Mouse (Mus musculus) lung, embryonic 14.5 days (tissue): ENCODE results near the gene Fbxl16. TPM values are rescaled to one million over a fixed set of nuclear protein-coding genes. Genes with fewer than 3 reads are reported as not detected.

Source experiments
- ATAC-seq: fragments of 200-750 bp; cut with Nextera tagmentation; 2 replicates; pipeline ENCODE4 v1.8.0; 2017; ENCODE audit warnings: mild to moderate bottlenecking, moderate TSS enrichment, moderate library complexity; ENCODE audit not compliant: insufficient read depth
- DNase-seq: peaks from one replicate; pipeline ENCODE4 v3.0.0-alpha.2; 2015
- H3K27ac ChIP-seq: fragments of 300-500 bp; sonication (generic); 2 replicates; pipeline ENCODE4 v1.5.1; 2014; ENCODE audit warnings: low read depth, mild to moderate bottlenecking, moderate library complexity
- H3K27me3 ChIP-seq: fragments of 300-500 bp; sonication (generic); 2 replicates; pipeline ENCODE4 v1.6.1; 2014; ENCODE audit warnings: low read length, control low read depth; ENCODE audit not compliant: insufficient read depth
- H3K36me3 ChIP-seq: fragments of 300-500 bp; sonication (generic); 2 replicates; pipeline ENCODE4 v1.6.1; 2014; ENCODE audit warnings: control low read depth; ENCODE audit not compliant: insufficient read depth
- H3K4me1 ChIP-seq: fragments of 300-500 bp; sonication (generic); 2 replicates; pipeline ENCODE4 v1.6.1; 2014; ENCODE audit warnings: antibody characterized with exemption, control low read depth; ENCODE audit not compliant: insufficient read depth
- H3K4me2 ChIP-seq: fragments of 300-500 bp; sonication (generic); 2 replicates; pipeline ENCODE4 v1.6.1; 2014; ENCODE audit warnings: mild to moderate bottlenecking
- H3K4me3 ChIP-seq: fragments of 300-500 bp; sonication (generic); 2 replicates; pipeline ENCODE4 v1.5.1; 2014; ENCODE audit warnings: low read depth, low read length
- H3K9ac ChIP-seq: fragments of 300-500 bp; sonication (generic); 2 replicates; pipeline ENCODE4 v1.6.1; 2014
- H3K9me3 ChIP-seq: fragments of 300-500 bp; sonication (generic); 2 replicates; pipeline ENCODE4 v1.6.1; 2016; ENCODE audit warnings: low read depth, low read length, control low read depth
- CTCF ChIP-seq: IDR thresholded peaks from 2 replicates; pipeline ENCODE4 v1.5.1; 2016; ENCODE audit warnings: antibody characterized with exemption, low read depth
- WGBS: fragments of 180-500 bp; shearing (Covaris S2); extraction: QIAGEN DNeasy Blood & Tissue Kit; methylation state at CpG from one replicate; pipeline ENCODE4 v1.1.7; 2014; 5-methylcytosine and 5-hydroxymethylcytosine counted together
- polyA plus RNA-seq: library from polyadenylated mRNA; unstranded; fragments of >200 nt; fragmentation: Nextera tagmentation; extraction: Ambion mirVana; gene quantifications from 2 replicates; pipeline ENCODE4 v1.2.1, GENCODE M21; 2014

Gene Fbxl16
- polyA plus RNA-seq, 1 experiment from 2014 or later = 1.3 TPM

DNA sequence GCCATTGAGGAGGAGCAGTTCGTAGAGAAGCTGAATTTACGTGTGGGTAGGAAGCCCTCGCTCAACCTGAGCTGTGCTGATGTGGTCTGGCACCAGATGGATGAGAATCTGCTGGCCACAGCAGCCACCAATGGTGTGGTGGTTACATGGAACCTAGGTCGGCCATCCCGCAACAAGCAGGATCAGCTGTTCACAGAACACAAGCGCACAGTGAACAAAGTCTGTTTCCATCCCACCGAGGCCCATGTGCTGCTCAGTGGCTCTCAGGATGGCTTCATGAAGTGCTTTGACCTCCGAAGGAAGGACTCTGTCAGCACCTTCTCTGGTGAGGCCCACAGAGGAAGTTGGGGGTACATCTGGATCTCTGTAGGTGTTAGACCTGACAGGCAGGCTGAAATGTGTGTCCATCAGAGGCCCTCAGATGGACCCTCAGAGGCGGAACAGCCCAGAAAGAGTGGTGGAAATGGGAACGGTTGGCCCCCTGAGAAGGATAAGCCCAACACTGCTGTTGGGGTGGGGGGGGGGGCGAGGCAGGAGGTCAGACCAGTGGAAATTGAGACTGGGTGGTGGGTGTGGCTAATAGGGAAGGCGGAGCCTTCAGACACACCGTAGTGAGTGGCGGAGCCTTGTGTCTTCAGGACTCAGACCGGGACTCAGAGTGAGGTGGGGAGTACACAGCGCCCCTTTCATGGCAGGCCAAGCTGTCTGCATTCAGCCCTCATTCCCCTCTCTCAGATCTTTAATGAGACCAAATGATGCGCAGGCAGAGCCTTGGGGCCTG, 15.7 kb downstream of the Fbxl16 start:
- no peak for TF ChIP-seq CTCF
- H3K4me1 ChIP-seq = peaks cover 18% of the 10 kb centered on the region
- H3K9me3 ChIP-seq = no peaks in the 10 kb centered on the region
- H3K4me2 ChIP-seq = peak overlapping the region; percentile 98
- peaks cover 9% of the 10 kb centered on the region for H3K27me3 ChIP-seq
- H3K4me3 ChIP-seq = peak overlapping the region; percentile 67
- DNase-seq (no peak), ATAC-seq (no peak)
- H3K9ac ChIP-seq = peak overlapping the region; percentile 74
- no peak overlapping the region for H3K27ac ChIP-seq
- whole genome bisulfite sequencing = 67% methylated on average over 17 of the region's 17 CpGs
- peaks cover 32% of the 10 kb centered on the region for H3K36me3 ChIP-seq

DNA sequence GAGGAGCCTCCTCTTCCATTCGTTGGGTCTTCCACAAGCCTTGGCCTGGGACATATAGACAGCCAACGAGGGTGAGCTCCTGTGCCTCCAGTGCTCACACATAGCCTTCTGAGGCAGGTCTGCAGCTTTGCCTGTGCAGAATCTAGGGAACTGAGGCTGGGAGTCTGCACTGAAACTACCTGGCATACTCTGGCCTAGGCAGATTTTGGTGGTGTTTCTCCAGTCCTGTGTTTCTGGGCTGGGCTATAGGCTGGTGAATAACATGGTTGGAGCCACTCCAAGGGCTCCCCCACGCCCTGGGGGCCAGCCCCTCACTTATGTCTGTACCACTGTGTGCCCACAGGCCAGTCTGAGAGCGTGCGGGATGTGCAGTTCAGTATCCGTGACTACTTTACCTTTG, 16.4 kb downstream of the Fbxl16 start:
- peaks cover 39% of the 10 kb centered on the region for H3K36me3 ChIP-seq
- ATAC-seq = no peak
- H3K4me2 ChIP-seq = peak overlapping the region; percentile 98; the same call in 1 of the 2 replicates
- H3K4me1 ChIP-seq = peaks cover 22% of the 10 kb centered on the region
- H3K27me3 ChIP-seq = peaks cover 2% of the 10 kb centered on the region
- H3K27ac ChIP-seq = no peak overlapping the region
- DNase-seq = no peak
- H3K4me3 ChIP-seq = no peak overlapping the region
- WGBS = 80% methylated on average over 6 of the region's 6 CpGs
- H3K9ac ChIP-seq = no peak overlapping the region
- no peaks in the 10 kb centered on the region for H3K9me3 ChIP-seq
- no peak for TF ChIP-seq CTCF

DNA sequence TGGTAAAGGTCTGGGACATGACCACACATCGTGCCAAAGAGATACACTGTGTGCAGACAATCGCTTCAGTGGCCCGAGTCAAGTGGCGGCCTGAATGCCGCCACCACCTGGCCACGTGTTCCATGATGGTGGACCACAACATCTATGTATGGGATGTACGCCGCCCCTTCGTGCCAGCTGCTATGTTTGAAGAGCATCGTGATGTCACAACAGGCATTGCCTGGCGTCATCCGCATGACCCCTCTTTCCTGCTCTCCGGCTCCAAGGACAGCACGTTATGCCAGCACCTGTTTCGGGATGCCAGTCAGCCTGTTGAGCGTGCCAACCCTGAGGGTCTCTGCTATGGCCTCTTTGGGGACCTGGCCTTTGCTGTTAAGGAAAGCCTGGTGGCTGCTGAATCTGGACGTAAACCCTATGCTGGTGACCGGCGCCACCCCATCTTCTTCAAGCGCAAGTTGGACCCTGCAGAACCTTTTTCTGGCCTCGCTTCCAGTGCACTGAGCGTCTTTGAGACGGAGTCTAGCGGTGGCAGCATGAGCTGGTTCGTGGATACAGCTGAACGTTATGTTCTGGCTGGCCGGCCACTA, 17.2 kb downstream of the Fbxl16 start:
- no peak overlapping the region for H3K9ac ChIP-seq
- H3K4me3 ChIP-seq = no peak overlapping the region
- TF ChIP-seq CTCF = no peak
- peaks cover 47% of the 10 kb centered on the region for H3K36me3 ChIP-seq
- ATAC-seq = no peak
- no peak for DNase-seq
- WGBS = 92% methylated on average over 27 of the region's 27 CpGs
- H3K27me3 ChIP-seq = no peaks in the 10 kb centered on the region
- H3K4me1 ChIP-seq = peaks cover 25% of the 10 kb centered on the region
- H3K4me2 ChIP-seq = no peak overlapping the region
- no peaks in the 10 kb centered on the region for H3K9me3 ChIP-seq
- H3K27ac ChIP-seq = no peak overlapping the region

DNA sequence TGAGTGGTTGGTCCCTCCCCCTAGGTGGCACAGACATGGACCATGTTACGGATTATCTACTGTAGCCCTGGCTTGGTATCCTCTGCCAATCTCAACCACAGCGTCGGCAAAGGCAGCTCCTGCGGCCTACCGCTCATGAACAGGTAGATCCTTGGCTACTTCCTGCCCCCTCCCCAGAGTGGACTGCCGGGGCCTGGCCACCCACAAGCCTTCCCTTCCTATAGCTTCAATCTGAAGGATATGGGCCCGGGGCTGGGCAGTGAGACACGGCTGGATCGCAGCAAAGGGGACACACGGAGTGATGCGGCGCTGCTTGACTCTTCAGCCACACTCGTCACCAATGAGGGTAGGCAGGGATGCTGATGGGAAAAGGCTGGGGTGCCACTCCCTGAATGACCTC, 18.1 kb downstream of the Fbxl16 start:
- Histone ChIP-seq H3K27me3 (no peaks in the 10 kb centered on the region), H3K27ac (no peak overlapping the region), H3K9me3 (no peaks in the 10 kb centered on the region), H3K9ac (no peak overlapping the region; the same call in 1 of the 2 replicates), H3K4me3 (no peak overlapping the region), H3K4me1 (peaks cover 33% of the 10 kb centered on the region), H3K36me3 (peaks cover 56% of the 10 kb centered on the region), H3K4me2 (no peak overlapping the region)
- TF ChIP-seq CTCF = no peak
- DNase-seq (no peak), ATAC-seq (no peak)
- 91% methylated on average over 13 of the region's 13 CpGs for WGBS

DNA sequence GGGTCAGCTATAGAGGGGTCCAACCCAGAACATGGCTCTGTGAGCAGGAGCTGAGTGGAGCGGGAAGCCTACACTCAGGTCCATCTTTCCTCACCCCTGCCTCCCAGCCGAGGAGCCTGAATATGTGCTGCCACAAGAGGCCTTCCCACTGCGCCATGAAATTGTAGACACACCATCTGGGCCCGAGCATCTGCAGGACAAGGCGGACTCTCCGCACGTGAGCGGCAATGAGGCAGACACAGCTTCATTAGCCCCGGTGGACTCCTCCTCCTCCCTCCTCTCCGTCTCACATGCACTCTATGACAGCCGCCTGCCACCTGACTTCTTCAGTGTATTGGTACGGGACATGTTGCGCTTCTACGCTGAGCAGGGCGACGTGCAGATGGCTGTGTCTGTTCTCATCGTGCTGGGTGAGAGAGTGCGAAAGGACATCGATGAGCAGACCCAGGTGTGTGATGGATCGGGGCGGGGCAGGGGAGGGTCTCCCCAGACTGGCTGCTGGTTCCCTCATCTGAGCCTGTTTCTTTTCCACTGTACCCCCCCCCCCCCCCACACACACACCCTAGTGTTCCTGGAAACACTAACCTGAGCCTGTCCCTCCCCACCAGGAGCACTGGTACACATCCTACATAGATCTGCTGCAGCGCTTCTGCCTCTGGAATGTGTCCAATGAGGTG, 18.8 kb downstream of the Fbxl16 start:
- 89% methylated on average over 22 of the region's 22 CpGs for whole genome bisulfite sequencing
- Histone ChIP-seq H3K4me2 (no peak overlapping the region), H3K27me3 (no peaks in the 10 kb centered on the region), H3K4me1 (peaks cover 33% of the 10 kb centered on the region), H3K9ac (no peak overlapping the region), H3K9me3 (no peaks in the 10 kb centered on the region), H3K4me3 (no peak overlapping the region), H3K27ac (no peak overlapping the region), H3K36me3 (peaks cover 57% of the 10 kb centered on the region)
- TF ChIP-seq CTCF = no peak
- ATAC-seq = no peak
- DNase-seq = no peak

DNA sequence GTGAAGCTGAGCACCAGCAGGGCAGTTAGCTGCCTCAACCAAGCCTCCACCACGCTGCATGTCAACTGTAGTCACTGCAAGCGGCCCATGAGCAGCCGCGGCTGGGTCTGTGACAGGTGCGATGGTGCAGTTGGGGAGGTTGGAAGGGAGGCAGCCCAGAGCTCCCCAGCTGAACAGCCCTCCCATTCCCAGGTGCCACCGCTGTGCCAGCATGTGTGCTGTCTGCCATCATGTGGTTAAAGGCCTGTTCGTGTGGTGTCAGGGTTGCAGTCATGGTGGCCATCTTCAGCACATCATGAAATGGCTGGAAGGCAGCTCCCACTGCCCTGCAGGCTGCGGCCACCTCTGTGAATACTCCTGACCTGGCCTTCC, 19.3 kb downstream of the Fbxl16 start:
- Histone ChIP-seq H3K36me3 (peaks cover 57% of the 10 kb centered on the region), H3K4me2 (peak overlapping the region; percentile 98), H3K27ac (peak overlapping the region; percentile 91; the same call in 1 of the 2 replicates), H3K27me3 (no peaks in the 10 kb centered on the region), H3K4me3 (peak overlapping the region; percentile 82), H3K4me1 (peaks cover 33% of the 10 kb centered on the region), H3K9ac (peak overlapping the region; percentile 67; the same call in 1 of the 2 replicates), H3K9me3 (no peaks in the 10 kb centered on the region)
- DNase-seq (no peak), ATAC-seq (no peak)
- TF ChIP-seq CTCF = no peak
- WGBS = 82% methylated on average over 8 of the region's 8 CpGs
